Mouse (Mus musculus): ENCODE results near the gene Ptov1. TPM values are rescaled to one million over a fixed set of nuclear protein-coding genes. Genes with fewer than 3 reads are reported as not detected.

Ptov1 gene
- polyA plus RNA-seq, 1 experiment from 2014 or later, result 288 TPM

GRCm38 (mm10) chr7:44813985-44814384 is 55.6 kb downstream of the Ptov1 start:
- H3K27me3 ChIP-seq (replicated peaks; ENCODE audit: insufficient read depth, low read length), result no peaks in the 10 kb centered on the region
- H3K4me2 ChIP-seq (replicated peaks; ENCODE audit: low read depth, low read length), result no peak overlapping the region
- WGBS, result 86% methylated on average over 3 of the region's 3 CpGs
- no peak overlapping the region for H3K9ac ChIP-seq (replicated peaks; ENCODE audit: low read depth)
- no peaks in the 10 kb centered on the region for H3K9me3 ChIP-seq (ENCODE audit: low read length)
- no peak overlapping the region for H3K4me3 ChIP-seq (ENCODE audit: low read depth, low read length)
- ATAC-seq, result no peak
- DNase-seq (ENCODE audit: low spot score), result no peak
- peaks cover 16% of the 10 kb centered on the region; the same call in 1 of the 2 replicates for H3K4me1 ChIP-seq (ENCODE audit: insufficient read depth, low read depth, low read length)
- no peaks in the 10 kb centered on the region; the same call in 1 of the 2 replicates for H3K36me3 ChIP-seq (ENCODE audit: insufficient read depth, low read length)
- no peak for TF ChIP-seq CTCF (IDR thresholded peaks at IDR 0.05)
- no peak for TF ChIP-seq EP300 (IDR thresholded peaks at IDR 0.05)
- no peak overlapping the region for H3K27ac ChIP-seq (ENCODE audit: low read length)

MicroRNAs encoded within 50 kb of the gene (microRNA counts, 519-probe panel; counts per million panel counts)
- not detected for microRNA mmu-miR-707

Small RNA genes lying within 50 kb of the gene (microRNA-seq; reads per million reads assigned to microRNA genes)
- gene Mir707, result not detected

Other genes starting within 250 kb of the Ptov1 start
- gene Myh14, start 198.9 kb downstream of the Ptov1 start, polyA plus RNA-seq (2015; fragmentation: Nextera tagmentation; extraction: Ambion mirVana), result 202 and 215 TPM in 2 replicates
- gene Izumo2, start 161.0 kb downstream of the Ptov1 start, polyA plus RNA-seq (2015; fragmentation: Nextera tagmentation; extraction: Ambion mirVana), result not detected in 2 replicates
- 45.1 and 48.3 TPM in 2 replicates for gene Vrk3, start 121.4 kb downstream of the Ptov1 start, polyA plus RNA-seq (2015; fragmentation: Nextera tagmentation; extraction: Ambion mirVana)
- 0.31 and 0.38 TPM in 2 replicates for gene Zfp473, start 118.7 kb downstream of the Ptov1 start, polyA plus RNA-seq (2015; fragmentation: Nextera tagmentation; extraction: Ambion mirVana)
- 22.7 and 23.8 TPM in 2 replicates for gene Nup62, start 53.7 kb downstream of the Ptov1 start, polyA plus RNA-seq (2015; fragmentation: Nextera tagmentation; extraction: Ambion mirVana)
- gene Il4i1, start 53.4 kb downstream of the Ptov1 start, polyA plus RNA-seq (2015; fragmentation: Nextera tagmentation; extraction: Ambion mirVana), result 1.9 and 2.3 TPM in 2 replicates
- 6.0 and 6.1 TPM in 2 replicates for gene Atf5, start 53.1 kb downstream of the Ptov1 start, polyA plus RNA-seq (2015; fragmentation: Nextera tagmentation; extraction: Ambion mirVana)
- 84.0 and 89.4 TPM in 2 replicates for gene Akt1s1, start 20.8 kb downstream of the Ptov1 start, polyA plus RNA-seq (2015; fragmentation: Nextera tagmentation; extraction: Ambion mirVana)
- 73.2 and 84.0 TPM in 2 replicates for gene Tbc1d17, start 20.7 kb downstream of the Ptov1 start, polyA plus RNA-seq (2015; fragmentation: Nextera tagmentation; extraction: Ambion mirVana)
- gene Pnkp, start 12.6 kb downstream of the Ptov1 start, polyA plus RNA-seq (2015; fragmentation: Nextera tagmentation; extraction: Ambion mirVana), result 39.7 and 41.3 TPM in 2 replicates
- gene Med25, start 22.9 kb upstream of the Ptov1 start, polyA plus RNA-seq (2015; fragmentation: Nextera tagmentation; extraction: Ambion mirVana), result 54.2 and 62.5 TPM in 2 replicates
- 15.1 and 18.3 TPM in 2 replicates for gene Fuz, start 26.3 kb upstream of the Ptov1 start, polyA plus RNA-seq (2015; fragmentation: Nextera tagmentation; extraction: Ambion mirVana)
- 36.1 and 39.4 TPM in 2 replicates for gene Ap2a1, start 59.7 kb upstream of the Ptov1 start, polyA plus RNA-seq (2015; fragmentation: Nextera tagmentation; extraction: Ambion mirVana)
- gene Tsks, start 73.4 kb upstream of the Ptov1 start, polyA plus RNA-seq (2015; fragmentation: Nextera tagmentation; extraction: Ambion mirVana), result 0.44 and 0.57 TPM in 2 replicates
- gene Cpt1c, start 105.1 kb upstream of the Ptov1 start, polyA plus RNA-seq (2015; fragmentation: Nextera tagmentation; extraction: Ambion mirVana), result 5.4 and 5.6 TPM in 2 replicates
- gene Prmt1, start 116.8 kb upstream of the Ptov1 start, polyA plus RNA-seq (2015; fragmentation: Nextera tagmentation; extraction: Ambion mirVana), result 146 and 159 TPM in 2 replicates
- 90.4 and 96.5 TPM in 2 replicates for gene Irf3, start 127.9 kb upstream of the Ptov1 start, polyA plus RNA-seq (2015; fragmentation: Nextera tagmentation; extraction: Ambion mirVana)
- 29.0 and 33.2 TPM in 2 replicates for gene Bcl2l12, start 128.9 kb upstream of the Ptov1 start, polyA plus RNA-seq (2015; fragmentation: Nextera tagmentation; extraction: Ambion mirVana)
- 18.1 and 20.5 TPM in 2 replicates for gene Scaf1, start 146.6 kb upstream of the Ptov1 start, polyA plus RNA-seq (2015; fragmentation: Nextera tagmentation; extraction: Ambion mirVana)
- gene Rras, start 148.2 kb upstream of the Ptov1 start, polyA plus RNA-seq (2015; fragmentation: Nextera tagmentation; extraction: Ambion mirVana), result 160 TPM in 2 replicates
- gene Prr12, start 183.1 kb upstream of the Ptov1 start, polyA plus RNA-seq (2015; fragmentation: Nextera tagmentation; extraction: Ambion mirVana), result 6.4 and 6.7 TPM in 2 replicates
- gene Nosip, start 192.6 kb upstream of the Ptov1 start, polyA plus RNA-seq (2015; fragmentation: Nextera tagmentation; extraction: Ambion mirVana), result 54.6 and 62.8 TPM in 2 replicates
- 36.8 and 40.8 TPM in 2 replicates for gene Prrg2, start 192.9 kb upstream of the Ptov1 start, polyA plus RNA-seq (2015; fragmentation: Nextera tagmentation; extraction: Ambion mirVana)
- 158 and 162 TPM in 2 replicates for gene Rcn3, start 222.4 kb upstream of the Ptov1 start, polyA plus RNA-seq (2015; fragmentation: Nextera tagmentation; extraction: Ambion mirVana)
- 138 and 143 TPM in 2 replicates for gene Fcgrt, start 234.1 kb upstream of the Ptov1 start, polyA plus RNA-seq (2015; fragmentation: Nextera tagmentation; extraction: Ambion mirVana)